Mouse (Mus musculus) thymus, adult 2 months (tissue): Measurements from ENCODE around the gene Rwdd2b.

Source experiments
- CTCF ChIP-seq: fragments of 200-500 bp; IDR thresholded peaks from 2 replicates; pipeline ENCODE4 v1.5.1; 2012; ENCODE audit warnings: mild to moderate bottlenecking, control low read depth, low read length, moderate library complexity, borderline replicate concordance; ENCODE audit not compliant: control insufficient read depth, poor library complexity, insufficient read depth; ENCODE audit errors: extremely low read depth
- POLR2A ChIP-seq: fragments of 200-500 bp; IDR thresholded peaks from 2 replicates; pipeline ENCODE4 v1.6.1; 2012; ENCODE audit warnings: mild to moderate bottlenecking, low read length, control low read depth, moderate library complexity; ENCODE audit not compliant: control insufficient read depth, poor library complexity, insufficient read depth; ENCODE audit errors: extremely low read depth

- TF ChIP-seq POLR2A (no peak), CTCF (no peak)
These were observed 2.9 kb upstream of the Rwdd2b start for GRCm38 (mm10) chr16:87443245-87443644.
